Mouse (Mus musculus): ENCODE data around the gene Itih5. TPM values are rescaled to one million over a fixed set of nuclear protein-coding genes. Genes with fewer than 3 reads are reported as not detected.
A peak's percentile ranks its signal among the peaks of the same experiment; 100 is the strongest.

The Itih5 gene
- total and polyA plus RNA-seq, 2 experiments from 2014 or later = 7.4 to 42.9 TPM

DNA sequence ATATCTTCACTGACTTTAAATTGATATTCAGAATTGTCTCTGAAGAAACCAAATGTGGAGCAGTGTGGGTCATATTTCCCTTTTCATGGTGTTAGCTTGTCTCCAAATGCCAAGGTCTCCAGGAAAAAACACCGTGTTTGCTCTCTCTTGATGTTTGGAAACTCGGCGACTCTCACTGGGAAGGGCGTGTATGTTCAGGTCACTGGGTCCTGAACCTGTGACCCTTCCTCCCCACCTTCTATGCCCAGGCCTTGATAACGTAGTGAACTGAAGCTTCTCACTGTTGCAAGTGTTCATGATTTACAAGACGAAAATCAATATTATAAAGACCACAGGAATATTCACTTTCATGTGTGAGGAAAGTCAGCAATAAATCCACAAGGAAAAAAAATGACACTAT is 19.4 kb upstream of the Itih5 start:
- Histone ChIP-seq H3K9me3 (replicated peaks; ENCODE audit: control insufficient read depth, low read length) (no peaks in the 10 kb centered on the region), H3K4me1 (ENCODE audit: control insufficient read depth, insufficient read depth) (no peaks in the 10 kb centered on the region), H3K36me3 (replicated peaks; ENCODE audit: control insufficient read depth, insufficient read depth, low read length) (no peaks in the 10 kb centered on the region), H3K4me3 (ENCODE audit: low read depth, low read length) (no peak overlapping the region), H3K9ac (replicated peaks; ENCODE audit: low read depth, low read length) (no peak overlapping the region), H3K27me3 (ENCODE audit: control insufficient read depth, insufficient read depth, low read length) (no peaks in the 10 kb centered on the region), H3K4me2 (ENCODE audit: low read depth, low read length) (no peak overlapping the region), H3K27ac (ENCODE audit: low read depth) (no peak overlapping the region)
- DNase-seq (ENCODE audit: low spot score) (no peak), ATAC-seq (ENCODE audit: insufficient read depth, low read depth) (no peak)
- TF ChIP-seq EP300 (IDR thresholded peaks at IDR 0.05; ENCODE audit: low read depth) (no peak), CTCF (IDR thresholded peaks at IDR 0.05; ENCODE audit: low read depth) (no peak)
- 66% methylated on average over 6 of the region's 6 CpGs for whole genome bisulfite sequencing

- Histone ChIP-seq H3K9me3 (replicated peaks; ENCODE audit: control insufficient read depth, low read length) (no peaks in the 10 kb centered on the region), H3K27me3 (ENCODE audit: control insufficient read depth, insufficient read depth, low read length) (no peaks in the 10 kb centered on the region), H3K27ac (ENCODE audit: low read depth) (no peak overlapping the region), H3K9ac (replicated peaks; ENCODE audit: low read depth, low read length) (no peak overlapping the region), H3K4me1 (ENCODE audit: control insufficient read depth, insufficient read depth) (no peaks in the 10 kb centered on the region), H3K36me3 (replicated peaks; ENCODE audit: control insufficient read depth, insufficient read depth, low read length) (no peaks in the 10 kb centered on the region), H3K4me2 (ENCODE audit: low read depth, low read length) (no peak overlapping the region), H3K4me3 (ENCODE audit: low read depth, low read length) (no peak overlapping the region)
- no peak for TF ChIP-seq CTCF (IDR thresholded peaks at IDR 0.05; ENCODE audit: low read depth)
- TF ChIP-seq EP300 (IDR thresholded peaks at IDR 0.05; ENCODE audit: low read depth) = no peak
- 69% methylated on average over 2 of the region's 2 CpGs for WGBS
- DNase-seq (ENCODE audit: low spot score) (no peak), ATAC-seq (ENCODE audit: insufficient read depth, low read depth) (no peak)
Observed at GRCm38 (mm10) chr2:10137320-10137719, 16.1 kb upstream of the Itih5 start.

GRCm38 (mm10) chr2:10140456-10140855 is 12.9 kb upstream of the Itih5 start:
- ATAC-seq (ENCODE audit: insufficient read depth, low read depth) (no peak), DNase-seq (ENCODE audit: low spot score) (no peak)
- Histone ChIP-seq H3K4me2 (ENCODE audit: low read depth, low read length) (no peak overlapping the region), H3K4me3 (ENCODE audit: low read depth, low read length) (no peak overlapping the region), H3K27ac (ENCODE audit: low read depth) (no peak overlapping the region), H3K9me3 (replicated peaks; ENCODE audit: control insufficient read depth, low read length) (no peaks in the 10 kb centered on the region), H3K36me3 (replicated peaks; ENCODE audit: control insufficient read depth, insufficient read depth, low read length) (no peaks in the 10 kb centered on the region), H3K27me3 (ENCODE audit: control insufficient read depth, insufficient read depth, low read length) (no peaks in the 10 kb centered on the region), H3K9ac (replicated peaks; ENCODE audit: low read depth, low read length) (no peak overlapping the region), H3K4me1 (ENCODE audit: control insufficient read depth, insufficient read depth) (no peaks in the 10 kb centered on the region)
- 63% methylated on average over 5 of the region's 5 CpGs for WGBS
- TF ChIP-seq EP300 (IDR thresholded peaks at IDR 0.05; ENCODE audit: low read depth) (no peak), CTCF (IDR thresholded peaks at IDR 0.05; ENCODE audit: low read depth) (no peak)

DNA sequence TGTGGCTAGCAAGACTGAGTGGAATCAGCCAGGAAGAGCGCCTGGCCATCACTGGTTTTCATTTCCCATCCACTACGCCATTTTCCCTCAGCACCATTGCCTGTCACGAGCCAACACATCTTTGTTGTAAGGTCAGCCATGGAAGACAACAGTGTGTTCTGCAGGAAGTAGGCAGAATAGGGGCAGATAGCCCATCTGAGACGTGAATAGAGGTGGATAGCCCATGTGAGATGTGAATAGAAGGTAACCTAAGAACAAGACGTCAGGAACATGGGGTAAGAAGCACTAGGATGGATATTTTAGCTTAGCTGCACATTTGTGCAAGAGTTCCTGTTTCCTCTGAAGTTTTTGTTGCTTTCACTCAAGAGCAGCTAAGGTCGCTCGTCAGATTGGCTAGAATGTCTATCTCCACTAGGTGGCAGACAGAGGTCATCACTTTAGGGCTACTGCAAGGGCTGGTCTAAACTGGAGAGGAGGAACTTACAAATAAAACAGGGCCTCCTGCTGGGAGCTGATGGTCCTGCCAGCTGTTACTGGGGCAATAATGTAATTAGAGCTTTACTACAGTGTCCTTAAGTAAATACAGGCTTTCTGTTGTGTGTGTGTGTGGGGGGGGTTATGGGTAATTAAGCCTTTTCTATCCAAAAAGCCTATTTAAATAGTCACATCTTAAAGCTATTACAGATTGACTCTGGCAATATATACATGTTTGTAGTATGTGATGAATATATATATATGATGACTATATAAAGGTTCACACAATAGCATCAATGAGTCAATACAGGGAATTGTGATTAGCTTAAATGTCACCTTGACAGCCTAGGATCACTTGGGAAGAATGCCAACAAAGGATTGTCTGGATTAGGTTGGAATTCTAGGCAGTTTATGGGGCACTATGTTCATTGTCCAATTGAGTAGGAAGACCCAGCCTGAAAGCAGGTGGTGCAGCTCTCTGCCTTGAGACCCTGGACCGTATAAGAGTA is 10.6 kb upstream of the Itih5 start:
- Histone ChIP-seq H3K27me3 (ENCODE audit: control insufficient read depth, insufficient read depth, low read length) (no peaks in the 10 kb centered on the region), H3K36me3 (replicated peaks; ENCODE audit: control insufficient read depth, insufficient read depth, low read length) (no peaks in the 10 kb centered on the region), H3K4me2 (ENCODE audit: low read depth, low read length) (no peak overlapping the region), H3K4me1 (ENCODE audit: control insufficient read depth, insufficient read depth) (no peaks in the 10 kb centered on the region), H3K9me3 (replicated peaks; ENCODE audit: control insufficient read depth, low read length) (no peaks in the 10 kb centered on the region), H3K27ac (ENCODE audit: low read depth) (no peak overlapping the region), H3K9ac (replicated peaks; ENCODE audit: low read depth, low read length) (no peak overlapping the region), H3K4me3 (ENCODE audit: low read depth, low read length) (no peak overlapping the region)
- TF ChIP-seq EP300 (IDR thresholded peaks at IDR 0.05; ENCODE audit: low read depth) = no peak
- TF ChIP-seq CTCF (IDR thresholded peaks at IDR 0.05; ENCODE audit: low read depth) = peak; percentile 90
- ATAC-seq (ENCODE audit: insufficient read depth, low read depth) (peak; percentile 86), DNase-seq (ENCODE audit: low spot score) (peak; percentile 93)
- WGBS = 29% methylated on average over 8 of the region's 8 CpGs

DNA sequence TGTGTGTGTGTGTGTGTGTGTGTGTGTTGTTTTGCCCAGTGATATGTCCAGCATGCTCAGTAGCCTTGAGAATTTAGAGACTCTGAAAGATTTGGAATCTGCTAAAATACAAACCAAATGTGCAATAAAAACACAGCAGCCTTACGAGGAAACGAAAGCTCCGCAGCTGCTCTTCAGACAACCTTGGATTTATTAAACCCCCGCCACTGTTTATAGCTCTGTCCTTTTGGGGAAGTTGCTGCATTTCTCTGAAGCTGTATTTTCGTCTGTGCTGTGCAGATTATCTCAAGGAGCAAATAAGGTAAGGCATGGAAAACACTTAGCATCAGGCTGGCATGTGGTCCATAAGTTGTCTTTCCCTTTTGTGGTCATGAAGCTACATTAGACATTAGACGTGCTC is 7.9 kb upstream of the Itih5 start:
- Histone ChIP-seq H3K4me2 (ENCODE audit: low read depth, low read length) (no peak overlapping the region), H3K9me3 (replicated peaks; ENCODE audit: control insufficient read depth, low read length) (no peaks in the 10 kb centered on the region), H3K36me3 (replicated peaks; ENCODE audit: control insufficient read depth, insufficient read depth, low read length) (no peaks in the 10 kb centered on the region), H3K27me3 (ENCODE audit: control insufficient read depth, insufficient read depth, low read length) (no peaks in the 10 kb centered on the region), H3K9ac (replicated peaks; ENCODE audit: low read depth, low read length) (no peak overlapping the region), H3K4me3 (ENCODE audit: low read depth, low read length) (no peak overlapping the region), H3K4me1 (ENCODE audit: control insufficient read depth, insufficient read depth) (no peaks in the 10 kb centered on the region), H3K27ac (ENCODE audit: low read depth) (no peak overlapping the region)
- DNase-seq (ENCODE audit: low spot score) (no peak), ATAC-seq (ENCODE audit: insufficient read depth, low read depth) (no peak)
- 70% methylated on average over 6 of the region's 6 CpGs for WGBS
- TF ChIP-seq EP300 (IDR thresholded peaks at IDR 0.05; ENCODE audit: low read depth) = no peak
- no peak for TF ChIP-seq CTCF (IDR thresholded peaks at IDR 0.05; ENCODE audit: low read depth)
